Mouse (Mus musculus): ENCODE measurements around the gene Aire. TPM values are rescaled to one million over a fixed set of nuclear protein-coding genes. Genes with fewer than 3 reads are reported as not detected.
"Not testable (repeated sequence)": the region's sequence is repeated elsewhere in the genome, so short reads cannot be mapped to it uniquely, and the experiment has no call there.

The Aire gene
- polyA plus RNA-seq, 1 experiment from 2014 or later = 1.6 TPM

- Histone ChIP-seq H3K9me3 (replicated peaks) (no peaks in the 10 kb centered on the region), H3K36me3 (no peaks in the 10 kb centered on the region), H3K27me3 (no peaks in the 10 kb centered on the region), H3K9ac (peak overlapping the region; percentile 42; the same call in 1 of the 2 replicates), H3K4me2 (peak overlapping the region; percentile 67), H3K4me3 (replicated peaks) (peak overlapping the region; percentile 39), H3K27ac (no peak overlapping the region), H3K4me1 (no peaks in the 10 kb centered on the region; the same call in 1 of the 2 replicates)
- WGBS = 21% methylated on average over 19 of the region's 19 CpGs
- ATAC-seq (replicated peaks; ENCODE audit: low FRiP score) = peak; percentile 66; the same call in 1 of the 2 replicates
These were observed 24.6 kb downstream of the Aire start for GRCm38 (mm10) chr10:78018797-78019203.

DNA sequence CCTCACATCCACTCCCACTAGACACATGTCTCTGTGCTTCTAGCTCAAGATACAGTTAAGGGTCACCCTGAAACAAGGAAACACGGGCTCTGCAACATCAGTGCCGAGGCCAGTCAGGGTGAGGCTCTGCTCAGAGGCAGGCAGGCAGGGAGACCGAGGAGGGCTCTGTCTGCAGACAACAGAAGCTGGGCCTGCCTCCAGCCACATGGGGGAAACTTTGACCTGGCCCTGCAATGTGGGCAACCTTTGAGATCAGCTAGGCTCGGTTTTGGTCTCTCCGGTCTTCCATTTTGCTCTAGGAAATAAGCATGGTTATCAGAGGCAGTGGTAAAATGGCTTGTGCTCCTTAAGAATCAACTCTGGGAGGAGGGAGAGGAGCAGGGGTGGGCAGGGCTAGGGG, 27.0 kb downstream of the Aire start:
- Histone ChIP-seq H3K9me3 (replicated peaks) (no peaks in the 10 kb centered on the region), H3K36me3 (no peaks in the 10 kb centered on the region), H3K9ac (no peak overlapping the region), H3K4me1 (no peaks in the 10 kb centered on the region; the same call in 1 of the 2 replicates), H3K27ac (no peak overlapping the region), H3K27me3 (no peaks in the 10 kb centered on the region), H3K4me3 (replicated peaks) (no peak overlapping the region), H3K4me2 (no peak overlapping the region)
- 69% methylated on average over 5 of the region's 5 CpGs for WGBS
- ATAC-seq (replicated peaks; ENCODE audit: low FRiP score) = no peak

DNA sequence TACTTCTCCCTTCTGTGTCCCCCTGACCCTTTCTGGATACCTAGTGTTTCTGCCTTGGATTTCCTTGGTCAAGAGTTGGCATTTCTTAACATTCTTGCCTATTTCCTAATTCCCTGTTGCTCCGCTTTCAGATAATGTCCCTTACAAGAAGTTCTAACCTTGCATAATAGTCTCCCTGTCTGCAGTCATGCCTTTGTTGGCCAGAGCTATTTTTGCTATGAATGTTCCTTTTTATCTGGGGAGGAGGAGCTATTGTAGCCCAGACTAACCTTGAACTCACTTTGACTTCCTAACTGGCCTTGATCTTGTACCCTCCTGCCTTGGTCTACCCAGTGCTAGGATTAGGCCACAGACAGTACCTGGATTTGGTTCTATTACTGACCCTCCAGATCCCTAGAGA, 27.9 kb downstream of the Aire start:
- H3K36me3 ChIP-seq = no peaks in the 10 kb centered on the region
- H3K27me3 ChIP-seq = no peaks in the 10 kb centered on the region
- H3K4me1 ChIP-seq = peaks cover 2% of the 10 kb centered on the region
- no peak overlapping the region for H3K27ac ChIP-seq
- no peaks in the 10 kb centered on the region for H3K9me3 ChIP-seq (replicated peaks)
- 90% methylated on average over 1 of the region's 1 CpGs for WGBS
- no peak for ATAC-seq (replicated peaks; ENCODE audit: low FRiP score)
- no peak overlapping the region for H3K4me2 ChIP-seq
- H3K4me3 ChIP-seq (replicated peaks) = no peak overlapping the region
- no peak overlapping the region for H3K9ac ChIP-seq

DNA sequence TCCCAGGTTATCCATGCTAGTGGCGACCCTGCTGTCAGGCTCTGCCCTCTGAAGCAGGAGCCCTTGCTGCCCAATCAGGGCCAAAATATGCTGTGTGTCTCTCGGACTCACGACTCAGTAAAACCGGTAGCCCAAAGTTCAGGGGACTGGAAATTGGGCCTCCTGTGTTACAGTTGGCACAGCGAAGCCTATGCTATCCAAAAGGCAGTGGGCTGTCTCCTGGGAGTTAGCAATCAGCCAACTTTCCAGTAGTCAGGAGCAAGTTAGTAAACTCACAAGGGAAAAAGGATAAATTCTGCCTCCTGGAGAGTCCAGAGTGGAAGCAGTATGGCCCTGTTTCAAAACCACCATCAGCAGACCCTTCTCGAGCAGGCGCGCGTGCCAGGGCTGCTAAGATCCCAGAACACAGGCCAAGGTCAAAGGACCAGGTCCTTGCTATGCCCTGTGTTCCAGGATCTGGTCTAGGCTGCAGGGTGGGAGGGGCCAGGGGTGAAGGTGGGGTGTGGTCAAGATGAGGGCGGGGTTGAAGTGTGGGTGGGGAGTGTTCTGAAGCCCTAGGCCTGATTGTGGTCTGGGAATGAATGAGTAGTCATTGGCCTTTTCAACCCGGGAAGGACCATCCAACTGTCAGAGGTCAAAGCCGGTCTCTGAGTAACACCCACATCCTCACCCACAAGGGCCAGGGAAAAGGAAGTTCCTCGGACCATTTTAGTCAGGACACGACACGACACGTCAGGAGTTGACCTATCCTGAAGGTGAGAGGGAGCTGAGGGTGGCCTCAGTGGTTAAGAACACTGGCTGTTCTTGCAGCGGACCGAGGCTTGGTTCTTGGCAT, 30.5 kb downstream of the Aire start:
- Histone ChIP-seq H3K36me3 (no peaks in the 10 kb centered on the region), H3K4me3 (replicated peaks) (no peak overlapping the region), H3K4me1 (peaks cover 16% of the 10 kb centered on the region), H3K9ac (no peak overlapping the region), H3K9me3 (replicated peaks) (no peaks in the 10 kb centered on the region), H3K27me3 (no peaks in the 10 kb centered on the region), H3K4me2 (no peak overlapping the region), H3K27ac (no peak overlapping the region)
- WGBS = 91% methylated on average over 18 of the region's 18 CpGs
- no peak for ATAC-seq (replicated peaks; ENCODE audit: low FRiP score)

DNA sequence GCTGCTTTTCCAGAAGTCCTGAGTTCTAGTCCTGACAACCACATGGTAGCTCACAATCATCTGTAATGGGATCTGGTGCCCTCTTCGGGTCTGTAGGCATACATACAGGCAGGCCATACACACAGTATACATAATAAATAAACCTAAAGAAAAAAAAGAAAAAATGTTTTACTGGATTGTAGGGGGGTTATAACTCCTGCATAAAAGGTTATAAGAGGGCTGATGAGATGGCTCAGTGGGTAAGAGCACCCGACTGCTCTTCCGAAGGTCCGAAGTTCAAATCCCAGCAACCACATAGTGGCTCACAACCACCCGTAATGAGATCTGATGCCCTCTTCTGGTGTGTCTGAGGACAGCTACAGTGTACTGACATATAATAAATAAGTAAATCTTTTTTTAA, 32.3 kb downstream of the Aire start:
- H3K4me2 ChIP-seq; H3K9ac ChIP-seq; H3K27me3 ChIP-seq; H3K9me3 ChIP-seq (replicated peaks); ATAC-seq (replicated peaks; ENCODE audit: low FRiP score); H3K27ac ChIP-seq; H3K4me3 ChIP-seq (replicated peaks); H3K36me3 ChIP-seq: not testable (repeated sequence)
- H3K4me1 ChIP-seq = peaks cover 33% of the 10 kb centered on the region
- 94% methylated on average over 5 of the region's 5 CpGs for WGBS

DNA sequence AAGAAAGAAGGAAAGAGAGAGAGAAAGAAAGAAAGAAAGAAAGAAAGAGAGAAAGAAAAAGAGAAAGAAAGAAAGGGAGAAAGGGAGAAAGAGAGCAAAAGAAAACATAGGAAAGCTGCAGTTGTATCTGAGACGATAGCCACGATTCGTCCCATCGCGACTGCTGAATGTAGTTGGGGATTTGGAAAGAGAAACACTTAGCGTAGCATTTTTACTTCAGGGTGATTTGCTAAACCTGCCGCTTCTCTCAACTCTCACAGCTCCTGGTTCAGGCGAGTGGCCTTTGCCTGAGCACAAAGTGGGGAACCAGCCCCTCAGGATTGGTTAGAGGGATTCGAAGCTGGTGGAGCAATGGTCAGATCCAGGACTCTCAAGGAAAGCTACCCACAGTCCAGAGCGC, 33.1 kb downstream of the Aire start:
- Histone ChIP-seq H3K9ac (0 out of 2 replicates have a peak overlapping the region, but pooled peaks have one; percentile 33), H3K4me3 (replicated peaks) (peak overlapping the region; percentile 72), H3K27ac (no peak overlapping the region), H3K4me2 (peak overlapping the region; percentile 86), H3K36me3 (peaks cover under 1% of the 10 kb centered on the region; the same call in 1 of the 2 replicates), H3K27me3 (no peaks in the 10 kb centered on the region), H3K9me3 (replicated peaks) (no peaks in the 10 kb centered on the region), H3K4me1 (peaks cover 41% of the 10 kb centered on the region)
- 19% methylated on average over 10 of the region's 10 CpGs for WGBS
- no peak for ATAC-seq (replicated peaks; ENCODE audit: low FRiP score)

GRCm38 (mm10) chr10:78009945-78010293, 33.5 kb downstream of the Aire start, which contains the start of gene Pfkl:
Gene Pfkl (minus strand): TSS chr10:78010083.
- H3K9me3 ChIP-seq (replicated peaks) = no peaks in the 10 kb centered on the region
- no peaks in the 10 kb centered on the region for H3K27me3 ChIP-seq
- peak within 1 kb of the TSS; percentile 72 for H3K4me3 ChIP-seq (replicated peaks)
- peak; percentile 5; the same call in 1 of the 2 replicates for ATAC-seq (replicated peaks; ENCODE audit: low FRiP score)
- peak within 1 kb of the TSS; percentile 86 for H3K9ac ChIP-seq
- peaks cover 5% of the 10 kb centered on the region; the same call in 1 of the 2 replicates for H3K36me3 ChIP-seq
- WGBS = under 1% methylated on average over 9 of the region's 9 CpGs
- H3K4me2 ChIP-seq = peak within 1 kb of the TSS; percentile 86
- peaks cover 43% of the 10 kb centered on the region for H3K4me1 ChIP-seq
- H3K27ac ChIP-seq = peak within 1 kb of the TSS; percentile 99

DNA sequence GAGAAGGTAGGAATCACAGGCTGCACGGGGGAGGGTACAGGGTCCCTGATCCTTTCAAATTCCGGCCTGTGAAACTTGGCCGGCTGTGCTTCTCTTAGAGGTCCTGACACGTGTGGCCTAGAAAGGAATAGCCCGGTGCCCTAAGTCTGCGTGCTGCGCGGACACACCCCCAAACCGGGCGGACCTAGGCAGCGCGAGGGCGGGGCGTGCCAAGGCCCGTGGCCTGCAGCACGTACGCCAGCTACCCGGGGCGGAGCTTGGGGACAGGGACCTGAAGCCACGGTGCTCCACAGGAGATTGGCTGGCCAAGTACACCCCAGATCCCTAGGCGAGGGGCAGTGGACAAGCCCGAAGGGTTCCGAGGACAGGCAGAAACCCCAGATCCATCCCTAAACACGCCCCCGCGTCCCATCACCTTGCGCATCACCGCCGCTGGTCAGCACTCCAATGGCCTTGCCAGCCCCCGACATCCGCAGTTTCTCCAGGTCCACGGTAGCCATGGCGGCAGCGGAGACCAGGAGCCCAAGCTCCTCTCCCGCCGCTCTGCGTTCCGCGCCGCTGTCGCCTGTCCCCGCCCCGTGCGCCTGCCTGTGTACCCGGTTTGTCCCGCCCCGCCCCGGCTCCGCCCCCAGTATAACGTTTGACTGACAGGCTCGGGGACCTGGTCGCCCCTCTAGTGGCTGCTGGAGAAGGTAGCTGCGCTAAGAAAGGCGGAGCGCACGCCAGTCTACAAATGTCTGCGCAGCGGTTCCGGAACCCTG, 34.0 kb downstream of the Aire start:
- peak overlapping the region; percentile 99 for H3K27ac ChIP-seq
- H3K27me3 ChIP-seq = no peaks in the 10 kb centered on the region
- peak overlapping the region; percentile 86 for H3K4me2 ChIP-seq
- no peaks in the 10 kb centered on the region for H3K9me3 ChIP-seq (replicated peaks)
- WGBS = under 1% methylated on average over 58 of the region's 59 CpGs
- peak overlapping the region; percentile 86 for H3K9ac ChIP-seq
- ATAC-seq (replicated peaks; ENCODE audit: low FRiP score) = peak; percentile 97
- H3K36me3 ChIP-seq = peaks cover 10% of the 10 kb centered on the region
- H3K4me1 ChIP-seq = peaks cover 43% of the 10 kb centered on the region
- H3K4me3 ChIP-seq (replicated peaks) = peak overlapping the region; percentile 72

- peak overlapping the region; percentile 86 for H3K4me2 ChIP-seq
- no peaks in the 10 kb centered on the region for H3K9me3 ChIP-seq (replicated peaks)
- 72% methylated on average over 3 of the region's 3 CpGs for WGBS
These were observed 35.2 kb downstream of the Aire start for GRCm38 (mm10) chr10:78008169-78008568.

DNA sequence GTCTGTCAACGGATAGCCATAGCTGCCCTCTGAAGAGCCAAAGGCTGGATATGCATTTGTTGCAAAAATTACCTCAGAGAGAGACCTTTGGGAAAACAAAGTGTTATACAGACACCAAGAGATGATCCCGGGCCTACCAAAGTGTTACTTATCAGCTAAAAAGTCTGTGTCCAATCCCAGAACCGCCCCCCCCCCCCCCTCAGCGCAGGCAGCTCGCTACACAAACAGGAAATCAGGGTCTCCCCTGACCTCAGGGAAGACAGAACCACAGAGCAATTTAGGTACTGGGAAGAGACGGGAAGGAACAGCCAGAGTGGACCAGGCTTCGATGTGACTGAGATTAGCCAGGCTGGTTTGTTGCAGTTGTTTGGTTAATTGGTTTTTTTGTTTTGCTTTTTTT, 36.2 kb downstream of the Aire start:
- Histone ChIP-seq H3K4me2 (peak overlapping the region; percentile 86), H3K9ac (peak overlapping the region; percentile 86; the same call in 1 of the 2 replicates), H3K4me1 (peaks cover 43% of the 10 kb centered on the region), H3K4me3 (replicated peaks) (0 out of 2 replicates have a peak overlapping the region, but pooled peaks have one; percentile 72), H3K36me3 (peaks cover 27% of the 10 kb centered on the region), H3K27ac (peak overlapping the region; percentile 29), H3K9me3 (replicated peaks) (no peaks in the 10 kb centered on the region), H3K27me3 (no peaks in the 10 kb centered on the region)
- ATAC-seq (replicated peaks; ENCODE audit: low FRiP score) = no peak
- WGBS = 13% methylated on average over 7 of the region's 7 CpGs

More at GRCm38 (mm10) chr10:78008169-78008568, 35.2 kb downstream of the Aire start:
- Histone ChIP-seq H3K27ac (peak overlapping the region; percentile 99), H3K27me3 (no peaks in the 10 kb centered on the region), H3K9ac (peak overlapping the region; percentile 86), H3K36me3 (peaks cover 18% of the 10 kb centered on the region), H3K4me1 (peaks cover 43% of the 10 kb centered on the region), H3K4me3 (replicated peaks) (peak overlapping the region; percentile 72)
- ATAC-seq (replicated peaks; ENCODE audit: low FRiP score) = no peak

GRCm38 (mm10) chr10:78005791-78006438, 37.5 kb downstream of the Aire start:
- Histone ChIP-seq H3K4me3 (replicated peaks) (no peak overlapping the region), H3K9me3 (replicated peaks) (no peaks in the 10 kb centered on the region), H3K36me3 (peaks cover 39% of the 10 kb centered on the region), H3K27ac (no peak overlapping the region), H3K9ac (no peak overlapping the region), H3K27me3 (no peaks in the 10 kb centered on the region), H3K4me1 (peaks cover 43% of the 10 kb centered on the region), H3K4me2 (no peak overlapping the region)
- no peak for ATAC-seq (replicated peaks; ENCODE audit: low FRiP score)
- 69% methylated on average over 4 of the region's 4 CpGs for WGBS
